Mouse (Mus musculus) heart, embryonic 10.5 days (tissue): ENCODE data around the gene C9orf72. TPM values are rescaled to one million over a fixed set of nuclear protein-coding genes. Genes with fewer than 3 reads are reported as not detected.
A peak's percentile ranks its signal among the peaks of the same experiment; 100 is the strongest.

Source experiments
- DNase-seq: peaks from one replicate; pipeline ENCODE4 v3.0.0-alpha.2; 2017; ENCODE audit warnings: low spot score
- H3K27ac ChIP-seq: fragments of 300-500 bp; sonication (generic); 2 replicates; pipeline ENCODE4 v1.5.1; 2016; ENCODE audit warnings: mild to moderate bottlenecking
- H3K27me3 ChIP-seq: fragments of 300-500 bp; sonication (generic); 2 replicates; pipeline ENCODE4 v1.6.1; 2016; ENCODE audit warnings: mild to moderate bottlenecking; ENCODE audit not compliant: poor library complexity, insufficient read depth, severe bottlenecking
- H3K36me3 ChIP-seq: fragments of 300-500 bp; sonication (generic); 2 replicates; pipeline ENCODE4 v1.6.1; 2016; ENCODE audit warnings: mild to moderate bottlenecking, moderate library complexity
- H3K4me1 ChIP-seq: fragments of 300-500 bp; sonication (generic); 2 replicates; pipeline ENCODE4 v1.6.1; 2016; ENCODE audit warnings: mild to moderate bottlenecking
- H3K4me3 ChIP-seq: fragments of 300-500 bp; sonication (generic); 2 replicates; pipeline ENCODE4 v1.5.1; 2016; ENCODE audit warnings: mild to moderate bottlenecking, moderate library complexity
- H3K9me3 ChIP-seq: fragments of 300-500 bp; sonication (generic); 2 replicates; pipeline ENCODE4 v1.6.1; 2016; ENCODE audit warnings: mild to moderate bottlenecking, moderate library complexity
- WGBS: fragments of 180-500 bp; shearing (Covaris S2); methylation state at CpG from one replicate; pipeline ENCODE4 v1.1.7; 2016; 5-methylcytosine and 5-hydroxymethylcytosine counted together
- polyA plus RNA-seq: library from polyadenylated mRNA; unstranded; fragments of >200 nt; fragmentation: Nextera tagmentation; extraction: Ambion mirVana; gene quantifications from 2 replicates; pipeline ENCODE4 v1.2.1, GENCODE M21; 2016

C9orf72 gene
- polyA plus RNA-seq, 1 experiment from 2014 or later: 14.7 TPM

- WGBS: 85% methylated on average over 5 of the region's 5 CpGs
- no peaks in the 10 kb centered on the region for H3K36me3 ChIP-seq
- no peaks in the 10 kb centered on the region for H3K9me3 ChIP-seq
- no peak overlapping the region for H3K4me3 ChIP-seq
- no peaks in the 10 kb centered on the region for H3K27me3 ChIP-seq
- H3K27ac ChIP-seq: no peak overlapping the region
- no peak for DNase-seq
- no peaks in the 10 kb centered on the region for H3K4me1 ChIP-seq
Observed at GRCm38 (mm10) chr4:35167855-35168254, 58.1 kb downstream of the C9orf72 start.

GRCm38 (mm10) chr4:35165947-35166346 is 60.0 kb downstream of the C9orf72 start:
- Histone ChIP-seq H3K36me3 (no peaks in the 10 kb centered on the region), H3K27ac (no peak overlapping the region), H3K4me3 (no peak overlapping the region), H3K4me1 (no peaks in the 10 kb centered on the region), H3K9me3 (no peaks in the 10 kb centered on the region), H3K27me3 (no peaks in the 10 kb centered on the region)
- DNase-seq: no peak
- 80% methylated on average over 3 of the region's 3 CpGs for WGBS

GRCm38 (mm10) chr4:35165275-35165674 is 60.7 kb downstream of the C9orf72 start:
- no peaks in the 10 kb centered on the region for H3K9me3 ChIP-seq
- H3K4me3 ChIP-seq: no peak overlapping the region
- H3K27ac ChIP-seq: no peak overlapping the region
- no peaks in the 10 kb centered on the region for H3K36me3 ChIP-seq
- no peaks in the 10 kb centered on the region for H3K4me1 ChIP-seq
- no peak for DNase-seq
- no peaks in the 10 kb centered on the region for H3K27me3 ChIP-seq
- WGBS: 81% methylated on average over 2 of the region's 2 CpGs

GRCm38 (mm10) chr4:35157815-35158214 is 68.2 kb downstream of the C9orf72 start:
- Histone ChIP-seq H3K27ac (no peak overlapping the region), H3K4me3 (no peak overlapping the region), H3K9me3 (no peaks in the 10 kb centered on the region), H3K4me1 (peaks cover 13% of the 10 kb centered on the region; the same call in 1 of the 2 replicates), H3K36me3 (no peaks in the 10 kb centered on the region), H3K27me3 (peaks cover 5% of the 10 kb centered on the region; the same call in 1 of the 2 replicates)
- DNase-seq: no peak
- WGBS: 55% methylated on average over 11 of the region's 11 CpGs

- under 1% methylated on average over 50 of the region's 50 CpGs for WGBS
- Histone ChIP-seq H3K9me3 (no peaks in the 10 kb centered on the region), H3K27ac (peak within 1 kb of the TSS; percentile 84), H3K36me3 (no peaks in the 10 kb centered on the region), H3K4me3 (peak within 1 kb of the TSS; percentile 76), H3K4me1 (peaks cover 13% of the 10 kb centered on the region; the same call in 1 of the 2 replicates), H3K27me3 (peaks cover 5% of the 10 kb centered on the region; the same call in 1 of the 2 replicates)
- peak; percentile 86 for DNase-seq
Observed at GRCm38 (mm10) chr4:35156751-35157611, 69.0 kb downstream of the C9orf72 start, which contains the start of gene Mob3b. Gene Mob3b, minus strand, starts transcription at chr4:35157484.

- peak overlapping the region; percentile 76 for H3K4me3 ChIP-seq
- peaks cover 13% of the 10 kb centered on the region; the same call in 1 of the 2 replicates for H3K4me1 ChIP-seq
- no peaks in the 10 kb centered on the region for H3K36me3 ChIP-seq
- H3K27ac ChIP-seq: peak overlapping the region; percentile 84
- H3K9me3 ChIP-seq: no peaks in the 10 kb centered on the region
- under 1% methylated on average over 26 of the region's 26 CpGs for WGBS
- peak; percentile 78 for DNase-seq
- peaks cover 5% of the 10 kb centered on the region; the same call in 1 of the 2 replicates for H3K27me3 ChIP-seq
Observed at GRCm38 (mm10) chr4:35156149-35156611, 69.8 kb downstream of the C9orf72 start.

GRCm38 (mm10) chr4:35155132-35155922 is 70.6 kb downstream of the C9orf72 start:
- DNase-seq: no peak
- Histone ChIP-seq H3K36me3 (no peaks in the 10 kb centered on the region), H3K9me3 (no peaks in the 10 kb centered on the region), H3K27ac (peak overlapping the region; percentile 84), H3K4me1 (peaks cover 13% of the 10 kb centered on the region; the same call in 1 of the 2 replicates), H3K27me3 (peaks cover 5% of the 10 kb centered on the region; the same call in 1 of the 2 replicates), H3K4me3 (peak overlapping the region; percentile 76)
- WGBS: 24% methylated on average over 20 of the region's 20 CpGs

- H3K27ac ChIP-seq: no peak overlapping the region
- H3K36me3 ChIP-seq: no peaks in the 10 kb centered on the region
- no peak for DNase-seq
- no peak overlapping the region for H3K4me3 ChIP-seq
- WGBS: 60% methylated on average over 3 of the region's 3 CpGs
- no peaks in the 10 kb centered on the region for H3K9me3 ChIP-seq
- H3K4me1 ChIP-seq: peaks cover 13% of the 10 kb centered on the region; the same call in 1 of the 2 replicates
- H3K27me3 ChIP-seq: peaks cover 5% of the 10 kb centered on the region; the same call in 1 of the 2 replicates
Observed at GRCm38 (mm10) chr4:35154051-35154450, 71.9 kb downstream of the C9orf72 start.

- no peaks in the 10 kb centered on the region for H3K36me3 ChIP-seq
- H3K4me1 ChIP-seq: 0 out of 2 replicates have a peak, but pooled peaks cover 13% of the 10 kb centered on the region
- WGBS: 74% methylated on average over 4 of the region's 4 CpGs
- no peak within 1 kb of the TSS for H3K4me3 ChIP-seq
- no peak within 1 kb of the TSS for H3K27ac ChIP-seq
- H3K9me3 ChIP-seq: no peaks in the 10 kb centered on the region
- peaks cover 5% of the 10 kb centered on the region; the same call in 1 of the 2 replicates for H3K27me3 ChIP-seq
- DNase-seq: no peak
Observed at GRCm38 (mm10) chr4:35151756-35152155, 74.2 kb downstream of the C9orf72 start, which contains the start of gene Ifnk. Gene Ifnk, plus strand, starts transcription at chr4:35152056.

GRCm38 (mm10) chr4:35150706-35151105 is 75.3 kb downstream of the C9orf72 start:
- Histone ChIP-seq H3K27ac (no peak overlapping the region), H3K4me3 (no peak overlapping the region), H3K36me3 (no peaks in the 10 kb centered on the region), H3K4me1 (0 out of 2 replicates have a peak, but pooled peaks cover 7% of the 10 kb centered on the region), H3K27me3 (peaks cover 5% of the 10 kb centered on the region; the same call in 1 of the 2 replicates), H3K9me3 (no peaks in the 10 kb centered on the region)
- DNase-seq: no peak
- WGBS: 82% methylated on average over 3 of the region's 3 CpGs

- Histone ChIP-seq H3K36me3 (no peaks in the 10 kb centered on the region), H3K4me3 (no peak overlapping the region), H3K9me3 (no peaks in the 10 kb centered on the region), H3K4me1 (no peaks in the 10 kb centered on the region), H3K27me3 (no peaks in the 10 kb centered on the region), H3K27ac (no peak overlapping the region)
- 83% methylated on average over 4 of the region's 4 CpGs for WGBS
- DNase-seq: no peak
Observed at GRCm38 (mm10) chr4:35148326-35148725, 77.6 kb downstream of the C9orf72 start.

GRCm38 (mm10) chr4:35146597-35146996 is 79.4 kb downstream of the C9orf72 start:
- no peaks in the 10 kb centered on the region for H3K4me1 ChIP-seq
- DNase-seq: no peak
- H3K27ac ChIP-seq: no peak overlapping the region
- H3K36me3 ChIP-seq: no peaks in the 10 kb centered on the region
- no peak overlapping the region for H3K4me3 ChIP-seq
- WGBS: 67% methylated on average over 5 of the region's 5 CpGs
- H3K27me3 ChIP-seq: no peaks in the 10 kb centered on the region
- no peaks in the 10 kb centered on the region for H3K9me3 ChIP-seq
